Mouse (Mus musculus) left cerebral cortex, adult 8-10 months (tissue): ENCODE data around the gene 1110051M20Rik. TPM values are rescaled to one million over a fixed set of nuclear protein-coding genes. Genes with fewer than 3 reads are reported as not detected.
A peak's percentile ranks its signal among the peaks of the same experiment; 100 is the strongest.
"Not testable (repeated sequence)": the region's sequence is repeated elsewhere in the genome, so short reads cannot be mapped to it uniquely, and the experiment has no call there.

Experiments
- DNase-seq, 2 experiments: peaks; one replicate each; pipeline ENCODE4 v3.0.0; 2022; ENCODE audit warnings: low spot score in 2 of 2
- total RNA-seq, 4 experiments: library from RNA; stranded (reverse); gene quantifications; 2 replicates each; pipeline ENCODE4 v1.2.4; 2022

Gene 1110051M20Rik
- total RNA-seq, 4 experiments from 2014 or later, result 99.4 to 118 (median 105) TPM

DNA sequence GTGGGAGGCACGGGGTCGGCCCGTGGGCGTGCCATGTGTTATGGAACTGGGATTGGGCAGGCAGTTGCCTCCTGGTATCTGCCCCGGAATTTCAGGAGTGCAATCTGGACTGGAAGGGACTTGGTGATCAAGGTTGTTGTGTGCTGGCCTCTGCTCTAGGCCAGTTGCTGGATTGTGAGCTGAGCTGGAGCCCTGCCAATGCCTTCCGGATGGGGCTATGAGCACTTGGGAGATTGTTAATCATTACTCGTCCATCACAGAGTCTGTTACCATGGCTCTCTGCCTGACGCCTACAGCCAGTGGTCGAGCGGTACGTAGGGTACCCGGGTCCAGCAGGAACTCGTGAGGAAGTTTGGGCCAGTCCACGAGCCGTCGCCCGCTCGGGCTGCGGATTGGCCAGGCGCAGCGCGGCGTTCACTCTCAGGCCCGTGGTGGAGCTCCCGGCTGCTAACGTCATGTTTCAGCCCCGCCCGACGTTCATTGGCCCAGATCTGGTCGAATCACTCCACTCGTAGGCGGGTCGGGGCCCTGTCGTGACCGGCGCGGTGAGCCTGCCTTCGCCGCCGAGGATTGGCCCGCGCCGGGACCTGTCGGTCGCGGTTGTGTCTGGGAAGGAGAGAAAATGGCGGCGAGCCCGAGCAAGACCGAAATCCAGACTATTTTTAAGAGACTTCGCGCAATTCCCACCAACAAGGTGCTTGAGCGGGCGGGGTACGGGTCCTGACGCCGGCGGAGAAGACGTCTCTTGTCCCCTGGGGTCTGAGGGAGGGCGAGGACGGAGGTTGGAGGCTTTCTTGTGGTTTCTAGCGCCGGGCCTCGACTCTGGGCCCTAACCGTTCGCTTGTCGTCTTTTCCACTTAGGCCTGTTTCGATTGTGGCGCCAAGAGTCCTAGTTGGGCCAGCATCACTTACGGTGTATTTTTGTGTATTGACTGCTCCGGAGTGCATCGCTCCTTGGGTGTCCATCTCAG lies 179.5 kb downstream of the 1110051M20Rik start, which contains the start of gene Arfgap2:
Arfgap2 (plus strand) TSS at position 264 of the 971 bp plus-strand sequence.
- peak; percentile 96 to 99 for DNase-seq

DNA sequence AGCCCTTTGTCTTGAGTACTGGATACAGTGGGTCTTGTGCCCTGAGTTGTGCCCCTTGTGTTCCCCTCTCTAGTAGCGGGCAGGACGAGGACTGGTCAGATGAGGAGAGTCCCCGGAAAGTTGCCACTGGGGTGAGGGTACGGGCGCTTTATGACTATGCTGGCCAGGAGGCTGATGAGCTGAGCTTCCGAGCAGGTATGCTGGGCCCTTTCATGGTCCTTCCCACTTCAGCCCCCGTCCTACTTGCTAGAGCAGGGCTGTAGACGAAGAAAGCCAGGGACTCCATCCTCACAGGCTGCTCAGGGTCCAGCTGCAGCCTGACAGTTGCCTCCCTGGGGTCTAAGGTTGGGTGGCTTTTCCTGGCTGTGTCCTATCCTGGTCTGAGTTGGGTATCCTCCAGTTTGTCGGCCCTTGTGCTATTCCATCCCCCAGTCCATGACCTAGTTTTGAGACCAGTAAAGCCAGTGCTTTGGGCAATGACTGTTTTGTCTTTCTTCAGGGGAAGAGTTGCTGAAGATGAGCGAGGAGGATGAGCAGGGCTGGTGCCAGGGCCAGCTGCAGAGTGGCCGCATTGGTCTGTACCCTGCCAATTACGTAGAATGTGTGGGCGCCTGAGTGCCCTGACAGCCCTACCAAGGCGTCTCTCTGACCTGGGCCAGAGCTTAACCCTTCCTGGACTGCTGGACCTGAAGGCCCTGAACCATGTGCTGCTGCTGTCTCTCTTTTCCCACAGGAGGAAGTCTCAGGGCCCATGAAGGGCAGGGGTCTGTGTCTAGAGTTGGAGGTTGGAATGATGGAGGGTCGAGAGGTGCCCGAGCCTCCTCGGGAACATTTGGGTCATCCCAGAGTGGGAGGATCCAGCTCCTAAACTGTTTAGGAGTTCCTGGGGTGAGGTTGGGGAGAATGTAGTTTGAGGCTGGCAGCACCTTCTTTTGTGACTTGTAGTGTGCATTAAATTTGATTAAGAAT lies 180.5 kb downstream of the 1110051M20Rik start:
- peak in 1 of 2 experiments; percentile 40 for DNase-seq

DNA sequence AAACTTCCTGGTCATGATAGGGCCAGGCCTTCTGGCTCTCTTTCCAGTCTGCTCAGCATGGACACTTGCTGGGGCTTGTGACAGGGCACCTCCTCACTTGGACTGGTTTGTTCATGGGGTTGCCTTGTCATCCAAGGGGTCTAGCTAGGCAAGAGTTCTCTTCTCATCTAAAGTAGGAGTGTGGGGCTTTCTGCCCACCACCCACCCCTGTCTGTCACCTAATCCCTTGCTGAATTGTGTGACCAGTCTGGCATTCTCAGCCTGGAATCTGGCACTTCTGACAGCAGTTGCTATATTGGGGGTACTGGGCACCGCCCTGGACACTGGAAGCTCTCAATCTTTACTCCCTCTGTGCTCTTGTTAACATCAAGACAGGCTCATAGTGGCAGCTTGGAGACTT lies 185.0 kb downstream of the 1110051M20Rik start:
- DNase-seq, result no peak

DNA sequence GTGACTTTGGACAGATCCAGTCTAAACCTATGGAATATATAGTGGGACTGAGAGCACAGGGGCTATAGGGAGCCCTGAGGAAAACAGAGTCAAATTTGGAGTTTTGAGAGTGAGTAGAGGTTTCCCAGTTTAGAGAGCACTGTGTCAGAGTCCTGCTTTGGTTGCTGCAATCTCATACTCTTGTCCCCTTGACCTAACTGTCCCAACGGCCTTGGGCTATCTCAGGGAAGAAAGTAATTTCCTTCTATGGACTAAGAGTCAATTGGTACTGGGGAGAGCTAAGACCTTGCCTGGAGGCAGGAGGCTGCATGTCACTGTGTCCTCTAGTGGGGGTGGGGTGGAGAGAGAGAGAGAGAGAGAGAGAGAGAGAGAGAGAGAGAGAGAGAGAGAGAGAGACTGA lies 185.7 kb downstream of the 1110051M20Rik start:
- no peak for DNase-seq

DNA sequence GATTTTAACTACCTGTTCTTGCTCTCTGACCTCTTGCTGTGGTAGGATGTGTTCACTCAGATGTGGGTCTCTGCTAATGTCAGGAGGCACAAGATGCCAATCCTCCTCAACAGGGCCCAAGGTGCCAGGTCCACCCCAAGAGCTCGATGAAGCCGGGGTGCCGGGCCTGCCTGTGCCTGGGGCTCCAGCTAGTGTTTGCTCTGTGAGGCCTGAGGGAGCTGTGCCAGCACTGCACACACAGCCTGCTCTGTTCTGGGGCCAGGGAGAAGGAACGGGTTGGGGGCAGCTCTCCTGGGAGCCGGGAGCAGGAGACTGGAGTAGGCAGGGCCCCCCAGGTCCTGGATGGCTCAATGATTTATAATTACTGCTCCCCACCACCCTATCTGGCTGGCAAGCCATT lies 186.4 kb downstream of the 1110051M20Rik start:
- peak in 1 of 2 experiments; percentile 58 for DNase-seq

DNA sequence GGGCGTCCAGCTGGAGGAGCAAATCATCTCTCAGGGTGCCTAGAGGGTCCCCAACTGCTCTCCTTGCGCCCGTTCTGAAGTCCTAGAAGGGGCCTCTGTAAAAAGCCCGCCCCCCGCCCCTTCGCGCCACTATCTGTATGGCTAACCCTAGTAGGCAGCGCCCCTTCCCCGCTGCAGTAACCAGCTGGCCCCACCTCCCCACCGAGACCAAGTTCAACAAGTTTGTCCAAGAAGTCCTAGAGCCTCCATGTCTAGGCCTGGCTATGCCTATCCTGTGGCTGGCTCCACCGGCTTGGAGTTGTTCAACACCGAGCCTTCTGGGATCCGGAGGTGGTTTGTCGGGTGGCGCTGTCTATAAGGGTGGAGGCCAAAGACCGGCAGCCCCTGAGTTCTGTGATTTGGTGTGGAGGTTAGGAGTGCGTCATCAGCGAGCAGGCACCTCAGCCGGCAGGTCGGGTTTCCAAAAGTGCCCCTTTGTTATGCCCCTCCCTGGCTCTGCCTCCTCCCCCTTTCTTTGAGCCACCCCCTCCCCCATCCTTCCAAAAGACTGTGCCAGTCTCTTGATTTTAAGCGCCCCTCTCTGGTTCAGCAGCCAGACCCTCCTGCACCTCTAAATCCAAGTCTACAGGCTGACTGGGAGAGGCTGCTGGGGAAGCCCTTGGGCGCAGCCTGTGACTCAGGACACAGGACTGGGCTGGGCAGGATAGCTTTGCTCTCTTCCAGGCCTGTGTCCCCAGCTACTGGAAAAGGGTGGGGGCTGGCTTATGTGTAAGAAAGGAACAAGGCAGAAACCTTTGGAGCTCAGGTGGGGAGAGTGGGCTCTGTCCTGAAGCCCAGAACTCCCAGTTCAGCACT lies 187.2 kb downstream of the 1110051M20Rik start:
- peak in 1 of 2 experiments; percentile 35 for DNase-seq

DNA sequence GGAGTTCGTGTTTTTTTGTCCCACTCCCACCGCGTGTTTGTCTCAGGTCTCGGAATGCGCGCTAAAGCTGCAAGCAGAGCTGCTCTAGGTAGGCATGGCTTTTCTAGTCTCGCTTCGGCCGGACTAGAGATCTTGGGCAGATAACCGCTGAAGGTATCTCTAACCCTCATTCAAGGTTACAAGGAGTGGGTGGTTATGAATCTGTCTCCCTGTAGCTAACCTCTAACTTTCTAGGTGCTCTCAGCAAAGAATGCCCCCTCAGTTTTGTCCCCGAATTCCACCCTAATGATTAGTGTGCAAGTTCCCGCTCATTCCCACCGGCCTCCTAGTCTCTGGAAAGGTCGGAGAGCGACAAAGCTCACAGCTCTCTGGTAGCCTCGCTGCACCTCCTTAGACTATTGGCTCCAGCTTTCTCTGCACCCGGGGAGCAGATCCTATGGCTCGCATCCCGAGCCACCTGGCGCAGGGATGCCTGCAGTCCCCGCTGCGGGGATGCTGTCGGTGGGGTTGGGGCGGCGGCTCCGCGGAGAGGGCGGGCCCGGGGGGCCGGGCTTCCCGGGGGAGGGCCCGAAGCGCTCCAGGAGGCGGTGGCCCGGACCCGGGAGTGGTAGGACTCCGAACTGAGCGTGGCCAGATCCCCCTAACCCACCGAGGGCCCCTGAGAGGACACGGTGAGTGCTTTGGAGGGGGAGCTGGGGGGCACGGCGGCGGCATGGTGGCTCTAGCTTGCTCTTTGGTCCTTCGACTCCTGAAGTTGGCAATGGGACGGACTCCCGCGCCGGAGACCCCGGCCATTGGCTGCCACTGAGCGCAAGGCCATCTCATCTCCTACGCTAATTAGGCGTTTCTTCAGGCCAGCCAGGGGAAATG lies 188.0 kb downstream of the 1110051M20Rik start:
- DNase-seq, result peak in 1 of 2 experiments; percentile 51

DNA sequence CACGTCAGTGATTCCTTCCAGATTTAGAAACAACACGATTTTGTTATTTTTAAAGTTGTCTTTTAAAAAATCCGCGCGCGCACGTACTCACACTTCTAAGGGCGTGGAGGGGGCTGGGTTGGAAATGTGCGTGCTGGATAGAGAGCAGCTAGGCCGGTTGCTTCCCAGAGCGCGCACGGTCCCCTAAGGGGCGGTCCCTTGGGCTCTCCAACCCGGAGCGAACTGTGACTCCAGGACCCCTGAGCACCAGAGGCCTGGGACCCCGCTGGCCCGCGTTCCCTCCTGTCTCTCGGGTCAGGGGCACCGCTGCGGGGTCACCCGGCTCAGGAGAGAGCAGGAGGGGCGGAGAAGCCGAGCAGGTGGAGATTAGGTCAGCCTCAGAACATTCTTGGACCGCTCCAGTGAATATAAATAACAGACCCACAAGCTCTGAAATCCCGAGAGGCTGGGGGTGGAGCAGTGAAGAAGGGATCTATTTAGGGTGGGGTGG lies 188.8 kb downstream of the 1110051M20Rik start, which contains the start of gene Pacsin3:
Pacsin3 (plus strand) TSS at position 294 of the 490 bp plus-strand sequence.
- peak in 1 of 2 experiments; percentile 49 for DNase-seq

DNA sequence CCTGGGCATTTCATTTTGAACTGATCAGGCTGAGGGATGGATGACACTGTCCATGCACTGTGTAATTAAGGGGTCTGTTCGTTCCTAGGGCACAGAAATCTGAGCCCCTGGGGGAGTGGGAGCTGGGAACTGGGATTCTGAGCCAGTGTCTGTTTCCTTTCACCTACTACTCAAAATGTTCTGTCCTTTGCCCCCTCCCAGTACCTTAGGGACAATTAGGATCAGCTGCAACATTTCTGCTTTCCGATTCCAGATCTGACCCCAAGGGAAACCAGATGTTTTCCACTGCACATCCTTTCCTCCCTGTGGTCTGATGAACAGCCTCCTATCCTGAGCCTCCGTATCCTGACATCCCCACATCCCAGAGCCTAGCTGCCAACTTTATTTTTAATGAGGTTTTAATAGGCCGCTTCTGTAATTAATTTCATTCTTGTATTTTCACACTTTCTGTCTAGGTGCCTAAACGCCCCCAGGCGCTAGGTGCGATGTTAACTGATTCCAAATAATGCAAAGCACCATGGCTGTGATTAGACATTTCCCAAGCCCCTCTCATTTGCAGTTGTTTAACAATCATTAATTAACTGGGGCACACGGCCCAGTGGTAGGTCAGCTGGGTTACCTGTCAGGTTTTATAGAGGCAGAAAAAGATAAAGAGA lies 189.7 kb downstream of the 1110051M20Rik start:
- no peak for DNase-seq

DNA sequence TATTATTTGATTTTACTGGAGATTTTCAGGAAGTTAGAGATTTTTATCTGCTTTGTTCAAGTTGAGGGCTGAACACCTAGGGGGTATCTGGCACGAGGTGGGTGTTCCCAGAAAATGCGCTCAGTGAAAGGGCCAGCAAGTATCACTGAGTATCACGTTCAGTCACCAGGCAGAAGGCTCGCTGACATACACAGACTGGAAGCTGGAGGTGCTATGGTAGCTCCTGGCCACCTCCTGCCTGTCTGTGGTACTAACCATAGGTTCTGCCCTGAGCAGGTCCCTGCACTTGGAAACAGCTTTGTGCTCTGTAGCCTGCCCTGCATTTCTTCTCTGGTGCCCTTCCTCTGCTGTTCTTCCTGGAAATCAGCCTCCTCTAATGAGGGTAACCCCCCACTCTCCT lies 192.0 kb downstream of the 1110051M20Rik start:
- no peak for DNase-seq

DNA sequence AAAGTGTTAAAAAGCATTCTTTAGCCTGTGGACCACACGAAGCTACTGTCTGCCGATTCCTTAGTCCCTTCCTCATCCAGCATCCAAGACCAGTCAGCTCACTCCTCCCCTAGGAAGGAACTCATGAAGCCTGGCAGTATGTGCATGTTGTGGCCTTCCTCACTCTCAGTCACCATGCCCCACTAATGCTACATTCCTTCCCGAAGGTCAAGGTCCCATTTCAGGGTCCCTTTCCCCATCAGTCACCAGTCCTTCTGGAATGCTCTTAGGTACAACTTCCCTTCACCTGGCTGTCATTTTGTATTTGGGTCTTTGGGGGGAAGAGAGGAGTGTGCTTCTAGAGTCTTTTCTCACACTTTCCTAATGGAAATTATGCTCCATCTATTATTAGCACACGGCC lies 192.5 kb downstream of the 1110051M20Rik start:
- DNase-seq, result no peak

DNA sequence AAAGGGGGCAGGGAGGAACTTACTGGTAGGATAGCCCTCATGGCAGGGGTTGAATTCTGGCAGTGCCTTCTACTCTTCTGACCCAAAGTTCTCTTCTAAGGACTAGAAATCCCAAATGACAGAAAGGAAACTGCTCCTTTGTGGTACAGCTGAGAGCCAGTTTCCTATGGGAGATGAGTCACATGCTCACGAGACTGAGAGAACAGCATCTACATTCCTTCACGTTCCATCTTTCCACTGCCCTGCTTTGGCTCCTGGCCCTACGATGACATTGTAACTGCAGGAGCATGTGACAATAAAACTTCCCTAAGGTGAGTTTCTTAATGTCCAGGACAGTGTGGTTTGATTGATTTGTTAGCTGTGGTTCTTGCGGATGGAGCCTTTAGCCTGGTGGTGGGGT lies 196.1 kb downstream of the 1110051M20Rik start:
- no peak for DNase-seq

DNA sequence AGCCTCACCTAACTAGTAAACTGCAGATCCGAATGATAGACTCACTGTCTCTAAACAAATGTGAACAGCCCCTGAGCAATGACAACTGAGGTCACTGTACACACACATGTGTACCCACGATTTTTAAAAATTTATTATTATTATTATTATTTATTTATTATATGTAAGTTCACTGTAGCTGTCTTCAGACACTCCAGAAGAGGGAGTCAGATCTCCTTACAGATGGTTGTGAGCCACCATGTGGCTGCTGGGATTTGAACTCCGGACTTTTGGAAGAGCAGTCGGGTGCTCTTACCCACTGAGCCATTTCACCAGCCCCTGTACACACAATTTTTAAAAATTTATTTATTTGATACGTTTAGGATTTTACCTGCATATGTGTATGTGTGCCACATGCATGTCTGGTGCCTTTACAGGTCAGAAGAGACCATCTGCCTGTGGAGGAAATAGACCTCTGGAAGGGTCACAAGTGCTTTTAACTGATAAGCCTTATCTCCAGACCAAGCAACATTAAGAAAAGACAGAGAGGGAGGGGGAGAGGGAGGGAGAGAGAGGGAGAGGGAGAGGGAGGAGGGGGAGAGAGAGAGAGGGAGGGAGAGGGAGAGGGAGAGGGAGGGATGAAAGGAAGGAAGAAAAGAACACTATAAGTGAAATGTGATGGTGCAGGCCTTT lies 199.8 kb downstream of the 1110051M20Rik start:
- DNase-seq, result no peak

DNA sequence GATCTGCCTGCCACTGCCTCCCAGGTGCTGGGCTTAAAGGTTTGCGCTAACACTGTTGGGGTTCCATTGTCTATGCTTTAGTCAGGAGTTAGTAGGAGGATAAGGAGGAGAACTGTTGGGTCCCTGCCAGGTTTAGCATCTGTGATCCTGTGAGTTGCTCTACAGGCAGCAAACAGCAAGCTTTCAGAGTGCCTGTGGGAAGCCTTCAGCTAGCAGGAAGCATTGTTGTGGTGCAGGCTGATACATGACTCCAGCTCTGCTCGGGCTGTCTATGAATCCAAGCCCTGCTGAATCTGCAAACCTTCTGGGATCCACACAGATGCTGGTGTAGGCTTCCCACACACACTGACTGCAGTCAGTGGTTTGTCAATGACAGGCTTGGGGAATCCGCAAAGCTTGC lies 201.1 kb downstream of the 1110051M20Rik start:
- peak in 1 of 2 experiments; percentile 86 for DNase-seq

DNA sequence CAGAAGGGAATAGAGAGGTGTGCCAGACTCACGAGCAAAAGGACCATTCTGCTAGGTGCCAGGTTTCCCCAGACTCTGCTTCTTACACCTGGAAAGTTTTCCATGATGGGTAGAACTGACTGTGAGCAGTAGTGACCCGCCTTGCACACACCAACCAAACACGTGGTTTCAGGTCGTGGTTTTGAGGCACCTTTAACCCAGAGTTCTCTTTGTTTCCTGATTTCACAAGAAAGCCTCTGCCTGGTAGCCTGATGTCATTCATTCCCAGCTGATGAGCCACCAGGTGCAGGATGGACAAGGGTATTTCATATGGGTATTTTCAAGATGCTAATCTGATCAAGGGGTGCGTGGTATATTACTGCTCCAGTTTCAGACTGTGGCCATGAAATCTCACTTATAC lies 202.0 kb downstream of the 1110051M20Rik start:
- DNase-seq, result no peak

DNA sequence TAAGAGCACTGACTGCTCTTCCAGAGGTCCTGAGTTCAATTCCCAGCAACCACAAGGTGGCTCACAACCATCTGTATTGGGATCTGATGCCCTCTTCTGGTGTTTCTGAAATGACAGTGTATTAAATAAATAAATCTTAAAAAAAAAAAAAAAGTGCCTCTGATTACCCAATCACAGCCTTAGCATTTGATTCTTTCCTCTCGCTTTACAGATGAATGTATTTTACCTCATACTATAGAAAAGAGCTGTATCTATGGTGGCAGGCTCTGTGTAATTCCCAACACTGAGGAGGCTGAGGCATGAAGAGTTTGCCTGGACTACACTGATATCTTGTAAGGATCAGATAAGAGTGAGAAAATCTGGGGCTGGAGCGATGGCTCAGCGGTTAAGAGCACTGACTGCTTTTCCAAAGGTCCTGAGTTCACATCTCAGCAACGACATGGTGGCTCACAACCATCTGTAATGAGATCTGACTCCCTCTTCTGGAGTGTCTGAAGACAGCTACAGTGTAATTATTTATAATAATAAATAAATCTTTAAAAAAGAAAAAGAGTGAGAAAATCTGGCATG lies 206.9 kb downstream of the 1110051M20Rik start:
- DNase-seq, result not testable (repeated sequence)

DNA sequence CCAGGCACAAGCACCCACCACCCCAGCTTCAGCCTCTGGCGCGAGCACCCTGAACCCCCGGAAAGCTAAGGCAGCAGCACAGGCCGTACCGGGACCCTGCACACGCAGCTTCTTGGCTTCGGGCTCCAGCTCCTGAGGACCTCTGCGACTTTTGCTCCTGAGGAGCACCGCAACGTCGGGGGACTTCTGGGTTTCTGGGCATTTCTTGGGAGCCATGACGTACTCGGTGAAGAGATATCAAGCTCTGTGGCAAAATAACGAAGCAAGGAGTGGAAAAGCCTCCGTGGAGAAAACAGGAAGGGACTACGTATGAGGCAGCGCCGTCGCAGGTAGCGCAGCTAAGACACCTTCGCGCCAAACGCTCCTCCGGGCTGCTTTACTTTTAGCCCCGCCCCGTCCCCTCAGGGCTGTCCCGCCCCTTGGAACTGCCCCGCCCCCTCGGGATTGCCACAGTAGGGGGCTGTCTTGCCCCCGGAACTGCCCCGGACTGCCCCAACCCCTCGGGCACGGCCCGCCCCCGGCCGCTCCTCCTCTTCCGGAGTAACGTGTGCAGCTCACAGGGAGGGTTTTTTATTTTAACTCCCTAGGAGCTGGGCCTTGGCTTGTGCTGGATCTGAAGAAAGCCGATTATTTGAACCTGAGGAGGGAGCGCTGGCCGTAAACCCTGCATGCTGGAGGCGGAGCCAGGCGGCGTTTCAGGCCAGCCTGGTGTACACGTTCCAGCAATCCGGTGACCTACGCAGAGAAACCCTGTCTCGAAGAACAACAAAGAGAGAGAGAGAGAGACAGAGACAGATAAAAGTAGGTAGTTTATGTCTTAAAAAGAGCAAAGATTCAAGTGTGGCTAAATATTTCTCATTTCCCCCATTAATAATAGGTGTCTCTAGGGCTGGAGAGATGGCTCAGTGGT lies 207.6 kb downstream of the 1110051M20Rik start, which contains the start of gene Ddb2:
Ddb2 (minus strand) TSS at position 382 of the 910 bp plus-strand sequence.
- peak; percentile 58 to 86 for DNase-seq
